Mouse (Mus musculus) left cerebral cortex, postnatal 10 days (tissue): Measurements from ENCODE around the gene 9330182L06Rik. TPM values are rescaled to one million over a fixed set of nuclear protein-coding genes. Genes with fewer than 3 reads are reported as not detected.

Source experiments
- DNase-seq, 2 experiments: peaks; one replicate each; pipeline ENCODE4 v3.0.0; 2021 to 2022; ENCODE audit warnings: low spot score in 2 of 2, mixed read lengths in 1 of 2; ENCODE audit errors: extremely low spot score in 1 of 2
- intact Hi-C: fragments of 180-260 bp; cut with DNase I; formaldehyde crosslinking; loops from one replicate; pipeline ENCODE4 v1.15.1; 2025
- total RNA-seq, 2 experiments: library from RNA; stranded (reverse); gene quantifications; 2 replicates each; pipeline ENCODE4 v1.2.3; 2021

9330182L06Rik gene
- total RNA-seq, 2 experiments from 2014 or later = 48.7 to 51.3 TPM

DNA sequence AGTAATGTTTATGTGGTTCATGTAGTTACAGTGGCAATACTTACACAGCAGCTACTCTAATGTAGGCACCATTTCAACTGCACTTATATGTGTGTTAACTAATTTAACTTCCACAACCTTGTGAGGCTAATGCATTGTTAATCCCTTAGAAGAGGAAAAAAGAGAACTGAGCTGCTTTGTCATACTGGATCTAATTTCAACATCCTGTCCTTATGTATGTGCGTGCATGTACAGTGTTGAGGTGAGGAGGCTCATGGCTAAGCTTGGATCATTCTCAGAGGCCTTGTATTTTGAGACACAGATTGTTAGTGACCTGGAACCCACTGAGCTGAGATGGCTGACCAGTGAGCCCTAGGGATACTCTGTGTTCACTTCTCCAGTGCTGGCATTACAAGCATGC is 88.3 kb downstream of the 9330182L06Rik start:
- no peak for DNase-seq
- intact Hi-C loops = no loop called here

DNA sequence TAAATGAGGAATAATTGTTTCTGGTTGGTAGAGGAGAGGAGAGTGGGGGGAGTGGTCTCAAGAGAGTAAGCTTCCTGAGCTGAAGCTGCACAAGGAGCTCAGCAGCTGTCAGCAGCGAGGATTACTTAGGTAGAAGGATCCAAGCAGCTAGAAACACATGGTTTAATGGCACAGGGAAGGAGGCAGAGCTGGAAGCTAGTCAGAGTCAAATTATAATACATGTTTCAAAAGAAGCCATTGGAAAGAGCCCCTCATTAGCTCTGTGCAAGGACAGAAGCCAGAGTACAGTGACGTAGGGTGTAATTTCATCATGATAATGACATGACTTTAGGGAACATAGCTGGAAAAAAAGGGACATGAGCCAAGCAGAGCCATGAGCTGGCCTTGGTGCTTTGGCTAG is 92.2 kb downstream of the 9330182L06Rik start:
- DNase-seq = no peak
- intact Hi-C loops = no loop called here

DNA sequence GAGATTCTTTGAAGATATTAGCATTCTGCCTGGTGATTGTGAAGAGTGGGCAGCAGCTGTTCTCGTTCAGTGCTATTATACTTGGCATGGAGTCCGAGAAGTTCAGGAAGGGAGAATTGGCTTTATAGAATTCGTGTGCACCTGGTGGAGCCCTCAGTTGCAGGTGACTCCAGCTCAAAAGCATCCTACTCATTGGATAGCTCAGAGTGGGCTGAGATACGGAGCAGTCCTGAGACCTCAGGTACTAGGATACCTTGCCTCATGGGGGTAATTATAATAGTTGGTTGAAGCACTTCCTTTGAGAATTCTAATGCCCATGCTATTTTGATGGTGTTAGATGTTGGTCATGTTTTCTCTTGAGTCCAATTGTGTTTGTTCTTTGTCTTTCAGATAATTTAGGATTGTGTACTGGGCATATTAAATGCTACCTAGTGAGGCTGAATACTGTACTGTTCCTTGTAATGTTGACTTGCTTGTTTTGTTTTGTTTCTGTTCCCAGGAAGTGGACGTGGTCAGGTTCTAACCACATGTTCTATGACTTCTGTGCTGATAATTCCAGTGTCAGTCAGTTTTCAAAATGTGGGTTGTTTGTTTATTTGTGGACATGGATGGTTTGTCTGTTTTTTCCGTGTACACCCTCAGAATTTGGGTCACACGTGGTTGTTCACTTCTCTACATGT is 96.2 kb downstream of the 9330182L06Rik start:
- no peak for DNase-seq
- intact Hi-C loops = no loop called here

GRCm38 (mm10) chr5:9364937-9365336 is 99.0 kb downstream of the 9330182L06Rik start:
- intact Hi-C loops = no loop called here
- DNase-seq = no peak

DNA sequence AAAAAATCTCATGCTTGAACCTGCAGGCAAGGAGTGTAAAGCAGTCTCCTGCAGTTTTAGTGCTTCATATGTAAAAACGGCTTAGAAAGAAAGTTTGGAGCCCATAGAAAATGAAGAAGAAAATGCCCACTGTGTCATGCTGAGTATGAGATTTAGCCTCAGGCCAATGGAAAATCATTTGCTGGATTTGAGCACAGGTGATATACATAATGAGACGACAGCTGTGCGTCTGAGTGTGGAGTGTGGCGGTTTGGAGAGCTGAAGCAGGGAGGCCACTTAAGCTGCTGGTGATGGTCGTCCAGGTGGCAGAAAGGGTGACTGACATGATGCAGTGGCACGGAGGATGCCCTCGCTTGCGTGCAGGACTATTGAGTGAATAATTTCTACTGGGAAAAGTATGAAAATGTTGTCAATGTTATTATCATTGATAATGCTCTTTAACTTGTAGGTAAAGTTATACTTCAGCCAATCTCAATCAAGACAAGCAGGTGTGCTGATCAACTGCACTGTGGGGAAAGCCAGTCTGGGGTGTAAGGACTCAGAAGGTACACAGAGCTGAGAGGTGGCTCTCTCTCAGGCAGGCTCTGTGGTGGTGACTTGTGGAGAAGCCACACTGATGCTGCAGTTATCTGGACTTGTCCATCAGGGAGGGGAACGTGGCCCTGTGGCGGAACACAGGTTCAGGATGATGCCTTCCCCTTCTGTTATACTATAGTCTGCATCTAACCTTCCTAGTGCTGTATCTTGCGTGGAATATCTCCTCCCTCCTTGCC is 102.2 kb downstream of the 9330182L06Rik start:
- DNase-seq = no peak
- intact Hi-C loops = no loop called here

DNA sequence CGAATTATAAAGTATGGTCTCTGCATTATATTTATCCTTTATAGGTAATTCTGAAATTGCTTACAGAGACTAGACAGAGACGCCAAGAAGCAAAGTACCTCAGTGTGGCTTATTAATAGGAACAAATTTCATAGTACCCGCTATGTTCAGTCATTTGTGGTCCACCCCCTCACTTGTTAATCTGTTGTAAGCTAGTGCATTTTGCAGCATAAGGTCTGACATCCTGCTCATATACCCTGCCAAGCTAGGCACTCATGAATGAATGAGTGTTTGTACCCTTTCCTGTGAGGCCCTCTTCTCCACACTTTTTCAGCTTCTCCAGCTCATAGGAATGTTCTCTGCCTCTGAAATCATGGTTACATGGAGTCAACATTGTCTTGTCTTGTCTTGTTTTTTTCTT is 105.2 kb downstream of the 9330182L06Rik start:
- DNase-seq = no peak
- intact Hi-C loops = no loop called here

GRCm38 (mm10) chr5:9373341-9373740 is 107.4 kb downstream of the 9330182L06Rik start:
- no peak for DNase-seq
- intact Hi-C loops = no loop called here

GRCm38 (mm10) chr5:9389968-9390367 is 124.0 kb downstream of the 9330182L06Rik start:
- DNase-seq = no peak
- intact Hi-C loops = no loop called here

DNA sequence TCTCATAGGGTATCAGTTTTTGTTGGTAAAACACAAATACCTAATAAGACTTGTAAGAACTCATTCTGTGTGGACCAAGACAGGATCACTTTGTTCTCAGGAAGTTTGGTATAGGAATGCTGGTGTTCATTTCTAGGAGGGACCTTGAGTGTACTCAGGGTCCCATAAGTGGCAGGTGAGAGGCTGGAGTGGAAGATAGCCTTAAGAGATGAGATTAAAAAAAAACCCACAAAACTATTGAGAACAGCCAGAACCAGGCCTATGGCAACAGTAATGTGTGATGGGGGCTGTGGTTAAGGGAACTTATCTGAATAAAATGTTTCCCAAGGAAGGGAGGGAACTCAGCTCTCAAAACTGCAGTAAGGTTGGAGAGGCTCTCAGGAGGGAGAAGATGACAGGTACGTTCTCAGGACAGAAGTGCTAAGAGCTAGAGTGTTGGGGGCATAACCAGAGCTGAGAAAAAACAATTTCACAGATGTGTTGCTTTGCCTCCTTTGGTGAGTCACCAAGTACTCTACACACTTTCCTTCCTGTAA is 126.0 kb downstream of the 9330182L06Rik start:
- DNase-seq = no peak
- intact Hi-C loops = no loop called here

GRCm38 (mm10) chr5:9417098-9417497 is 151.2 kb downstream of the 9330182L06Rik start:
- intact Hi-C loops = no loop called here
- no peak for DNase-seq

GRCm38 (mm10) chr5:9417802-9418201 is 151.9 kb downstream of the 9330182L06Rik start:
- no peak for DNase-seq
- intact Hi-C loops = no loop called here

DNA sequence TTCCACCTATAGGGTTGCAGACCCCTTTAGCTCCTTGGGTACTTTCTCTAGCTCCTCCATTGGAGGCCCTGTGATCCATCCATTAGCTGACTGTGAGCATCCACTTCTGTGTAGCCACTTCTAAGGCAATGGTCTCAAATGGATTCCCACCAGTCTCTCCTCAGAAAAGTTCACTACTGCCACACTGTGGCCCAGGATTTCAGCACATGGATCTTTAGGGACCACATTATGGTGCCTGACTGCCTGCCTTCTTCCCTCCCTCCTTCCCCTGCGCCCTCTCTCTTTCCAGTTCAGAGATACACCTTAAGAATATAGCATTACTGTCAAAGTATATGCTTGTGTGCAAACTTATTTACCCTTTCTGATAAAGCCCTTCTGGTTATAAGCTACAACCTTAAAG is 154.0 kb downstream of the 9330182L06Rik start:
- intact Hi-C loops = loop anchor here (10.0 kb wide), 1 partner anchor 345 kb away; no protein-coding TSS in a partner anchor
- peak; percentile 16 to 32 for DNase-seq

GRCm38 (mm10) chr5:9424464-9424863 is 158.5 kb downstream of the 9330182L06Rik start:
- intact Hi-C loops = loop anchor here (10.0 kb wide), 1 partner anchor 350 kb away; no protein-coding TSS in a partner anchor
- no peak for DNase-seq

- DNase-seq = no peak
- intact Hi-C loops = loop anchor here (2.0 to 10.0 kb wide), 3 partner anchors 160 to 352 kb away; partner anchors contain the start of gene 9330182L06Rik
Measured at GRCm38 (mm10) chr5:9427165-9427564, 161.2 kb downstream of the 9330182L06Rik start.

DNA sequence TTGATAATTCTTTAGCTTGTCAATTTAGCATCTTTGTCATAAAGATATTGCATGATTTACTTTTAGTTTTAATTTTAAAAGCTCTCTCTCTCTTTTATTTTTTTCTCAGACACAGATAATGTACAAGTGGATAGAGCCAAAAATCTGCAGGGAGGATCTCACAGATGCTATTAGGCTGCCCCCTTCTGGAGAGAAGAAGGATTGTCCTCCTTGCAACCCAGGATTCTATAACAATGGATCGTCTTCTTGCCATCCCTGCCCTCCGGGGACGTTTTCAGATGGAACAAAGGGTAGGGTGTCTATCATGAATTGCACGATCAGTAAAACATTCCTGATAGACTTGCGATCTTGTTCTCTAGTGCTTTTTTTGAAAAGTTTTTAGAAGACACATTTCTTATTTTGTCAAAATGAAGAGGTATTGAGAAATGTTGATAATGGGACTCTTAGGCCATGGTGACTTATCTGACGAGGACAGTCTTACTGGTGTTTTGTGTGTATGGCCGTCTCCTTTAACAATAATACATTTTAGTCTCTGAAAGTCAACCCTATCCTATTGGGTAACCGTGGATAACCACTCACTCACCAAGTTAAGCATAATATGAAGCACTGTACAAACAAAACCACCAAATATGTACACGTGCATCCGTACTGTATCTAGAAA is 161.8 kb downstream of the 9330182L06Rik start:
- intact Hi-C loops = loop anchor here (2.0 to 10.0 kb wide), 3 partner anchors 160 to 353 kb away; partner anchors contain the start of gene 9330182L06Rik
- DNase-seq = peak; percentile 31 to 61

GRCm38 (mm10) chr5:9428728-9429127 is 162.8 kb downstream of the 9330182L06Rik start:
- intact Hi-C loops = loop anchor here (5.0 to 10.0 kb wide), 2 partner anchors 161 to 354 kb away; partner anchors contain the start of gene 9330182L06Rik
- no peak for DNase-seq

DNA sequence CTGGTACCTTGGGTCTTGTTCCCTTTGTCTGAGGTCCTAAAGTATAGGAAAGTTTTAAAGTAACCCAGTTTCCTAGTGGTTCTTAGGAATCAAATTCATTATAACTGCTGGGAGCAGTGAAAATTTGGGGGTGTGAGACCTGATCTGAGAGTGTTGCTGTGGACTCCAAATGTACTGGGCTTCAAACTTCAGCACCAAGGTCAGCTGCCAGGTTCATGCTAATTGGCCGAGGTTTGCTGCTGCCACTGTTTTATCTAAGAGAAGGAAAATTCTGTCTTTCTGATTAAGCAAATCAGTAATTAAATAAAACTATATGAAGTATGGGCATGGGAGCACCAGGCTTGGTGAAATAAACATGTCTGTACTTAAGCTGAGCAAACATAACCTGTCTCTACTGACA is 180.2 kb downstream of the 9330182L06Rik start:
- intact Hi-C loops = no loop called here
- no peak for DNase-seq

- no peak for DNase-seq
- intact Hi-C loops = no loop called here
Measured at GRCm38 (mm10) chr5:9448931-9449330, 183.0 kb downstream of the 9330182L06Rik start.

GRCm38 (mm10) chr5:9449570-9449969 is 183.7 kb downstream of the 9330182L06Rik start:
- intact Hi-C loops = no loop called here

More at GRCm38 (mm10) chr5:9449570-9449969, 183.7 kb downstream of the 9330182L06Rik start:
- peak; percentile 24 to 49 for DNase-seq
